Mouse (Mus musculus) CH12F3 (cell line): ENCODE data around the gene Gpc4.

Experiments used
- in situ Hi-C: fragments of 300-500 bp; cut with MboI; formaldehyde crosslinking; loops from 2 replicates; pipeline ENCODE4 v1.14.3; 2020; ENCODE audit warnings: low sequenced_read_pairs

The Gpc4 gene

DNA sequence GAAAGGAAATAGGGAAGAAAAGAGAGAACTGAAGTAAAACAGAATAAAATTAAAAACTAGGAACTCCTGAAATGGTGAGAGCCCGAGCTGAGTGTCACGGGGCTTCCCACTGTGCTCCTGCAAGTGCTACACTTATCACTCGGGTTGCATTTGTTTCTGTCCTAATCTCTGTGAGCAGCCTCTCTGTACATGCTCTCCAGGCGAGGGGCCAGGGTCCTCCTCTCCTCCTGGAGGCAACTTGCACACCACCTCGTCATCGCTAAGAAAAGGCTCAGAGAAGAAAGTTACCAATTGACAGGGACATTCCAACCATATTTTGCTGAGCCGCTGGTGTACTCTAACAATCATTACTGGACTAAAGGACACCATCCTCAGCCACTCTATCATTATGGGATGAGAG, 14.0 kb downstream of the Gpc4 start:
- in situ Hi-C loops, result no loop called here

DNA sequence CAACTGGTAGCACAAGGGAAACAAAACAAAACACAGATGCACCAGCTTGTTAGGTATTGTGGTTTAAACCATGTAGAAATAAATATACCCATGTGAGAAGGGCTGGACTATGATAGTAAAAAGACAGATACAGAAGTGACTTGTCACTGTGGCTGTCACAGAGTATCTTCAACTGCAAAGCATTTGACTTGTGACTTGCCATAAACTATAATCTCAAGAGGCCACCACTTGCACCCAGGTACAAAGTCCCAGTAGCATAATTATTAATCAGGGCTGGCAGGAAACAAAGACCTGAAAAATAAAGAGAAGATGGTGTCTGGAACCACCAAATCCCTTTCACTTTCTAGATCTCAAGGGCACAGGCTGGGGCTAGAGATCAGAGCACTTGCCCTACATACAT, 19.5 kb downstream of the Gpc4 start:
- in situ Hi-C loops, result no loop called here

DNA sequence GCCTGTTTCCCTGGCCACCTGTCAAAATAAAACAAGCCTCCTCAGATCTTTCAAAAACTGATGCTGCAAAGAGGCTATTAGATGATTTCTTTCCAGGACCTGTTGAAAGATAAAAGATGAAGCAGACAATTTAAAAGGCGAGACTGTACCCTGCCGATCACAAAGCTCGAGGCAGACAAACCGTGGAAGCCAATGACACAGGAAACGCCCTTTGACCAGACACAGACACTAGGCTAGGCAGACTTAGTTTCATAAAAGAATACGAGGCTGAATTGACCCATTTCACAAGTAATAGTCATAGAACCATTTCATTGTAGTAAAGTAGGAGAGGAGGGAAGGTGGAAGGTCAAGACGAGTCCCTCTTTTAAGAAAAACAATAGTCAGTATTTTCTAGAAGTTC, 20.6 kb downstream of the Gpc4 start:
- in situ Hi-C loops, result no loop called here

- in situ Hi-C loops, result no loop called here
Measured at GRCm38 (mm10) chrX:52140316-52140715, 24.7 kb downstream of the Gpc4 start.

DNA sequence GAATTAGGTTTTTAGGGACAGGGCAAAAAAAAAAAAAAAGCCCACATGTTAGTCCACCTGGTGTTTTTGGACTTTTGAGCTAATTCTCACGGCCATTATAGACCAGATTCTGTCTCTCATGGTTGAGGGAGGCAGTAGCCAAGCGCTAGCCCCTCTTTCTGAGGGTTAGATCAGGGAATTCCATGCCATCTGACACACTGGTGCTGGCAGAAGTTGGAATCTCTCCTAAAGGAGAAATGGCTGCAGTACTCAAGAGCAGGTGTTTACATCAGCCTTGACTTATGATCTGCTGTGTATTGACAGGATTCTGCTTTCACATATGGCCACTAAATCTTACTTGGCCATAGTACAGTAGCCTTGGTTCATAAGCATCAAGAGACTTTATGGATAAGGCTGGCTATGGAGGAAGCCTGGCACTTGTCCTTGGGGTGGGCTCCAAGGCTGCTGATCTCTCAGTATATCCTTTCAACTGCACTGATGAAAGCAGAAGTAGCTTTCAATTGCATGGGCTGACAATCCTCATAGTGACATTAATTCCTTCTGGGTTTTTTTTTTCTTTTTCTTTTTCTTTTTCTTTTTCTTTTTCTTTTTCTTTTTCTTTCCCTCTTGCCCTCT, 26.5 kb downstream of the Gpc4 start:
- in situ Hi-C loops, result no loop called here

DNA sequence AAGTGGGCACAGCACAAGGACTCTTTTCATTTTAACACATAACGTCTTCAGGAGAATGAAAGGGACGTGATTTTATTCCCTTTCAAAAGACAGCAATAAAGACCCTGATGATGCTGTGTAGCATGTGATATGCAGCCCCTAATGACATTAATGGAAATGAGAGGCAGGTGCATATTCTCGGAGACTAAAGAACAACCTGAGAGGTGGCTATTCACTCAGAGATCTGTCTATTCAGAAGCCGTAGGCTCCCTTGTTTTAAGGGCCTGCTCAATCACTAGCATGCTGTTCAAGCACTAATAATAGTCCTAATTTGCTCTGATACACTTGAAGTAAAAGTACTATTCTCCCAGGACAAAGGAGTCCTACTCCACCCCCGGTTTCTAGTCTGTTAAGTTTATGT, 27.0 kb downstream of the Gpc4 start:
- in situ Hi-C loops, result no loop called here

DNA sequence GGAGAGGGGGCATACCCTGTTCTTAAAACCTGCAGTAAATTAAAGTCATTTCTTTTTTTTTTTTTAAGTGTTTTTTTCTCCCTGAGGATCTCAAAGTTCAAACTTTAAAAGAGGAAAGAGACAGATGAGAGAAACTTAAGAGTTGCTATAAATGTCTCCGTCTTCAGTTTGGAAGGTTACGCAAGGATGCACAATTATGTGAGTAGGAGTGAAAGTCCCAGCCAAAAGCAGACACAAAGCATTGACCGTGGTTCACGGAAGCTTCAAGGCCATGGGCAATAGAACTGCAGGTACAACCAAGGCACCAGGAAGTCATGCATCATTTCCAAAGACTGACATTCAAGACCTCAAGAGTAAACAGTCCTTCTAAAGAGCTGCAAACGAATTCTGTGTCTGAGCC, 28.5 kb downstream of the Gpc4 start:
- in situ Hi-C loops, result no loop called here

DNA sequence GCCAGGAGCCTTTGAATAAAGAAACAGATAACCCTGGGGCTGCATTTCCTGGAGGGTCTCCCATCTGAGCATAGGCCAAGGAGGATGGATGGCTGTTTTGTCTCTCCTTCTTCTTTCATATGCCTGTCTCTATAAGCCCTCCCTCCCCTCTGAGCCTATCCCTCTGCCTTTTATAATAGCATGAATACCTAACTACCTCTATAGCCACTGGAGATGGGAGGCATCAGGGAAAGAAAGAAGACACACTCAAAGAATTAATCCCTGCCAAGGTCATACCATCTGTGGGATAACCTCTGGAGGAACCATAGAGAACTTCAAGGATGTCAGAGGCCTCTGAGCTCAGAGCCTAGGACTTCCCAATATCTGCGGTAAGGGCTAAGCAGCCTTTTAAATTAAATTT, 35.4 kb downstream of the Gpc4 start:
- in situ Hi-C loops, result no loop called here

GRCm38 (mm10) chrX:52128794-52129193, 36.3 kb downstream of the Gpc4 start:
- in situ Hi-C loops, result no loop called here

- in situ Hi-C loops, result no loop called here
Measured at GRCm38 (mm10) chrX:52113651-52114050, 51.4 kb downstream of the Gpc4 start.

GRCm38 (mm10) chrX:52109663-52110062, 55.4 kb downstream of the Gpc4 start:
- in situ Hi-C loops, result no loop called here

DNA sequence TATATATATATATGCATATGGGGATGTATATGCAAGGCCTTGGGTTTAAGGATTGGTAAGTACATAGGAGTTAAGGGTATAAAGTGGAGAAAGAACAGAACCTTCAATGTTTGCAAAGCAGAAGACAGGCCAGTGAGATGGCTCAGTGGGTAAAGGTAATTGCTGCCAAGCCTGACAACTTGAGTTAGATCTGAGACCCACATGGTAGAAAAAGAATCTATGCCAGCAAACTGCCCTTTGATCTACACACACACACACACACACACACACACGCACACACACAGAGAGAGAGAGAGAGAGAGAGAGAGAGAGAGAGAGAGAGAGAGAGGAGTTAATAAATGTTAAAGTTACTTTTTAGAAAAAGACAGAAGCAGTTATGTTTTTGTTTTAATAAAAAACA, 56.1 kb downstream of the Gpc4 start:
- in situ Hi-C loops, result no loop called here

GRCm38 (mm10) chrX:52103771-52104170, 61.3 kb downstream of the Gpc4 start:
- in situ Hi-C loops, result no loop called here

DNA sequence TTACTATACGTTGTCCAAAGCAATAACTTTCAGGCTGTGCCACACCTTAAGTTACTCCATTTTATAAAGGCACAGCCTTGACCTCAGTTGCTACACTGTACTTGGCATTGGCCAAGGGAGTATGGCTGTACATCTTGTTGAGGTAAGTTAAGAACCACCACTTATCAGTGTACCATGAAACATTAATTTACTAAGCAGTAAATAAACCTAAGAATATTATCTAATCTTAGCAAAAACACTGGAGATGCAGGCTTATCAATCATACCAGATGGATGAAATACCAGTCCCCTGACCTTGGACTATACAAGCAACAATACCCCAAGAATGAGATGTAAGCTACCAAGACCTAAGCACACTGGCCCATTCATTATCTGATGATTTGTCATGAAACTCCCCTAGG, 63.1 kb downstream of the Gpc4 start:
- in situ Hi-C loops, result no loop called here

DNA sequence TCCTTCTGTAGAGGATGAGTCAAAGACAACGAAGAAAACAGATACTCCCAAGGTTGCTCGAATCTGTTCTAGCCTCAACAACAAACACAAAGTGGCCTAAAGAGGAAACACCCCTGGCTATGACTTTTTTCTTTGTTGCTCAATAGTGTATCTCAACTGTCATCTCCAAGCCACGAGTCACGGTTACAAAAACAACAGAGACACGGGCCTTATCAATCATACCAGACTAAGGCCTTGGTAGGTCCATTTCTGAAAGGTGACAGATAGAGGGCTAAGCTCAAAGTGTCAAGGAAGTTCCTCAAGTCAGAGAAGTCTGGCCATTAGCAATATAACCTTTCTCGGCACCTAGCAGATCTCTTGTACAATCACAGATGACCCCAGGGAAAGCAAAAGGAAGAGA, 63.6 kb downstream of the Gpc4 start:
- in situ Hi-C loops, result no loop called here

DNA sequence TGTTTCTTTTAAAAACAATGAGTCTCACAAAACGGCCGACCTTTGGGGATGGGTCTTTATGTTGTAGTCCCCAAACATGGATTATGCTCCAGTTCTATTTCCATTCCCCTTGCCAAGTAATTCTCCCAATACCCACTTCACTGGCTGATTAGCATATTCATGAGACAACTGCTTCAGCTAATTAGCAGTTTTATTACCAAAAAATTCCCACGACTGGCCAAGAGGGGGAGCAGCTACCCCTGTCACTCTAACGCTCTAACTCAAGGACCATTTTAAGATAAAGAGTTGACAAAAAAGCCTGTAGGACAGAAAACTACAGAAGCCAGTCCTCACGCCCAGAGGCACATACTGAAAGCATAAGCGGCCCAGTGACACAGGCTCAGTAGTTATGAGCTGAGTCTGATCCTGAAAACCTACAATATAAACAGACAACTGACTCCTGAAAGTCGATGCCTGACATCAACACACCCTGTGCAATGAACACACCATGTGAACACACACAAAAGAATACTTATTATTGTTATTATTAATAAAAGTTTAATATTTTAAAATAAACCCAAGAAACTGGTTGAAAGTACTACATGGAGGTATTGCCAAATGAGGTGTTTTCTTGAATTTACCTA, 77.2 kb downstream of the Gpc4 start:
- in situ Hi-C loops, result no loop called here

DNA sequence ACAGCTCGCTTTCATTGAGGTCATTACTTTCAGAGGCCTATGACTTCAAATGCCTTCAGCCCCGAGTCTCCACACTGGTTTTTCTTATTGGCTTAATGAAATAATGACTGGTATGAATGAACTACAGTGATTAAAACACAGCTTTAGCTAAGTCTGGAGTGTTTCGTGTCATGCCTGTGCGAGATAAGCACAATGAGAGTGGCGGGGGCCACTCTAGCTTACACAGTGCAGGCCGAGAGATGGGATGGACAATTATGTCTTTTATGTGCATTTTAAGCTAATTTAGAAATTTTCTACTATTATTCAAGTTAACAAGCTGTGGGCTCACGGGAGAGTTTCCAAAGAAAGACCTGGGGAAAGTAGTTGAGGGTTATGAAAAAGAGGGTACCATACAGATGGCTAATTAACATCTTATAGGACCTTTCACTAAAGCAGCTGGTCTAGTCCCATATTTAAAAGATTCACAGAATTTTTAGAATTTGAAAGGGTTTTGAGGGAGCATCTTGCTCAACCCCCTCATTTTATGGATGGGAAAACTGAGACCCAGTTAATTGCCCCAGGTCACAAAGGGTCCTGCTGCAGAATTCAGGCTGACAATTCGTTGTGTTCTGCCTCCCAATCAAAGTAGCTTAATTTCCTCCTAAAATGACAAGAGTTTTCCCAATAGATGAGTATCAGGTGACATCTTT, 78.0 kb downstream of the Gpc4 start:
- in situ Hi-C loops, result no loop called here

GRCm38 (mm10) chrX:52083557-52083956, 81.5 kb downstream of the Gpc4 start:
- in situ Hi-C loops, result no loop called here

DNA sequence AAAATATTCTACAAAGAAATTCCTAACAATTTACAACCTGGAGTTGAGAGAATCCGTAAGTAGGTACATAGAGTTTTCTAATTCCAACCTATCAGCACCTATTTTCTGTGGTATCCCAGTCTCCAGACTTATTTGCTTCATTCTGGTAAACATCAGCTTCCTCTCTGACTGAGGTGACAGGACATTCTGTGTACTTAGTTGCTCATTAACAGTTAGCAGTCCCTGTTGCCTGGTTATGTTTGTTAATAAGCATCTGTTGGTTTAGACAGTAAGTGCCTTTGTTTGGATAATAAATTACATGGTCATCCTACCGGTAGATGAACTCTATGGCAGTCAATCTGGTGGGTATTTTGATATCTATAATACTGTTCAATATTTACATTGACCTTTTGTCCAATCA, 92.6 kb downstream of the Gpc4 start:
- in situ Hi-C loops, result no loop called here

- in situ Hi-C loops, result no loop called here
Measured at GRCm38 (mm10) chrX:52053416-52053815, 111.6 kb downstream of the Gpc4 start.

DNA sequence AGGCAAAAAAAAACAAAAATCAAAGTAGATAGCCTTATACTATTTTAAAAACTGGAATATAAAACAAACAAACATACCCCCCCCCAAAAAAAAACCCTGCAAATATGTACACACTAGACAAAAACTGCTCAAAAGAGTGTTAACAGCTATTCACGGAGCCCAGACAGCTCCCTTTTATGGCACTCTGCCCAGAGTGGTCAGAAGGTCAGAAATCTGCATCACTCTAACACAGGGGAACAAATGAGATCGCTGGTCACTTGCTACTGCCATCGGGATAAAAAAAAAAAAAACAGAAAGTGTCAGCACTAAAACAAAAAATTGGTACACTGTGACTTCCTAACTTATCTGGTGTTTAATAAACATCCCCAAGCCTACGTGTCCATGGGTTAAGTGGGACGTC, 113.0 kb downstream of the Gpc4 start:
- in situ Hi-C loops, result no loop called here

- in situ Hi-C loops, result no loop called here
Measured at GRCm38 (mm10) chrX:52050941-52051340, 114.1 kb downstream of the Gpc4 start.

DNA sequence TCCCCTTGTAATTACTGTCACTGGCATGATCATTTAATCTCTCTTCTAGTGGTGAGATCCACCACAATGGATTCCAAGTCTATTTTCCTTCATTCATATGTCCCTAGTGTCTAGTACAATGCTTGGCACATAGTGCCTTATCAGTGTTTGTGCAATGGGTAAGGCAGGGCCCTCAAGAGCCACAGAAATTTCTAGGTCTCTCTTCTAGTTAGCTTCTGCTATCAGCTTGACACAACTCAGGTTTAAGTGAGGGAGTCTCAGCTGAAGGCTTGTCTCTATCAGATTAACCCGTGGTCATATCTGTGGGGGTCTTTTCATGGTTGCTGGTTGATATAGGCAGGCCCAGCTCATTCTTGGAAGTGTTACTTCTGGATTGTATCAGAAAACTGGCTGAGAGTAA, 125.2 kb downstream of the Gpc4 start:
- in situ Hi-C loops, result no loop called here
